Mouse (Mus musculus) thymus, adult 2 months (tissue): Measurements from ENCODE around the gene Bcl11b.

ENCODE experiments used
- CTCF ChIP-seq: fragments of 200-500 bp; IDR thresholded peaks from 2 replicates; pipeline ENCODE4 v1.5.1; 2012; ENCODE audit warnings: mild to moderate bottlenecking, control low read depth, low read length, moderate library complexity, borderline replicate concordance; ENCODE audit not compliant: control insufficient read depth, poor library complexity, insufficient read depth; ENCODE audit errors: extremely low read depth
- POLR2A ChIP-seq: fragments of 200-500 bp; IDR thresholded peaks from 2 replicates; pipeline ENCODE4 v1.6.1; 2012; ENCODE audit warnings: mild to moderate bottlenecking, low read length, control low read depth, moderate library complexity; ENCODE audit not compliant: control insufficient read depth, poor library complexity, insufficient read depth; ENCODE audit errors: extremely low read depth

- TF ChIP-seq CTCF (no peak), POLR2A (no peak)
Observed at GRCm38 (mm10) chr12:107959872-107960271, 43.5 kb downstream of the Bcl11b start.
